Mouse (Mus musculus) left cerebral cortex, postnatal 4 days (tissue): ENCODE measurements around the gene Ap1s2. TPM values are rescaled to one million over a fixed set of nuclear protein-coding genes. Genes with fewer than 3 reads are reported as not detected.
A peak's percentile ranks its signal among the peaks of the same experiment; 100 is the strongest.

Experiments
- DNase-seq: peaks from one replicate; pipeline ENCODE4 v3.0.0-alpha.2; 2022
- intact Hi-C: fragments of 180-260 bp; cut with DNase I; formaldehyde crosslinking; loops from one replicate; pipeline ENCODE4 v1.15.1; 2025
- total RNA-seq, 2 experiments: library from RNA; stranded (reverse); gene quantifications; 2 replicates each; pipeline ENCODE4 v1.2.3; 2021

Ap1s2 gene
- total RNA-seq, 2 experiments from 2014 or later: 44.9 to 48.9 TPM

GRCm38 (mm10) chrX:163957803-163958466, 49.1 kb downstream of the Ap1s2 start:
- intact Hi-C loops: no loop called here

GRCm38 (mm10) chrX:163958467-163958875, 49.7 kb downstream of the Ap1s2 start, which contains the start of gene Zrsr2:
TSS of gene Zrsr2 (minus strand) at chrX:163958661.
- peak; percentile 86 for DNase-seq
- intact Hi-C loops: no loop called here

More at GRCm38 (mm10) chrX:163957803-163958466, 49.1 kb downstream of the Ap1s2 start:
- peak; percentile 73 for DNase-seq

- intact Hi-C loops: no loop called here
- DNase-seq: no peak
These were observed 72.3 kb downstream of the Ap1s2 start for GRCm38 (mm10) chrX:163981092-163981491.

GRCm38 (mm10) chrX:163981500-163981899, 72.7 kb downstream of the Ap1s2 start:
- intact Hi-C loops: no loop called here
- no peak for DNase-seq

- intact Hi-C loops: no loop called here
- DNase-seq: no peak
These were observed 73.3 kb downstream of the Ap1s2 start for GRCm38 (mm10) chrX:163982129-163982528.

Other genes starting within 250 kb of the Ap1s2 start
- gene Rnf138rt1, start 147.7 kb upstream of the Ap1s2 start, total RNA-seq: 1 to 10 TPM; 2.3 to 2.6 TPM
- gene Zrsr2, start 49.6 kb downstream of the Ap1s2 start, total RNA-seq: 10 to 100 TPM; 33.7 to 38.4 TPM
- gene Car5b, start 119.0 kb downstream of the Ap1s2 start, total RNA-seq: 1 to 10 TPM; 2.0 to 2.1 TPM
- 10 to 100 TPM; 11.5 to 11.9 TPM for gene Siah1b, start 167.5 kb downstream of the Ap1s2 start, total RNA-seq
- not detected for gene Cltrn, start 179.8 kb downstream of the Ap1s2 start, total RNA-seq
- gene Ace2, start 230.3 kb downstream of the Ap1s2 start, total RNA-seq: under 1 TPM; 0.22 to 0.81 TPM